Mouse (Mus musculus): Measurements from ENCODE around the gene Prss34.

The Prss34 gene

DNA sequence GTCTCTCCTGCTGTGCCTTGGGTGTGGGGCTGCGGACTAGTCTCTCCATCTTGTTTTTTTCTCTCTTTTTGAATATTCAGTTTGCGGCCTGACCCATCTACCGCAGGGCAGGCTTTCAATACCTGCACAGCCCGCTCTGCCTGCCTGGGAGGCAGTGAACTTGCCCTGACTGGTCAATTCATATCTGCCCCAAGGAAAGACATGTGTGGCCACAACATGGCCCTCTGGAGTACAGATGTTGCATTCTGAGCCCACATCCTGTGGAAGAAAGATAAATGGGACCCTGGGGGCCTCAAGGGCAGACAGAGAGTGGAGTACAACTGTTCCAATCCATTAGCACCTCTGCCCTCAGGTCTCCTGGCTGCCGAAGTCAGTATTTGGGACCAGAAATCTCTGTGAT, at the start of gene Prss34:
Gene Prss34, plus strand, starts transcription at position 301 of the 400 bp plus-strand sequence.
- DNase-seq (ENCODE audit: low spot score in 2 of 2), result no peak

GRCm38 (mm10) chr17:25250181-25250835, 47.9 kb upstream of the Prss34 start:
- DNase-seq (ENCODE audit: low spot score in 2 of 2), result no peak

- no peak for DNase-seq (ENCODE audit: low spot score in 2 of 2)
These were observed 45.6 kb upstream of the Prss34 start for GRCm38 (mm10) chr17:25252643-25253042.

- DNase-seq (ENCODE audit: low spot score in 2 of 2), result no peak
These were observed 44.4 kb upstream of the Prss34 start for GRCm38 (mm10) chr17:25253760-25254159.

DNA sequence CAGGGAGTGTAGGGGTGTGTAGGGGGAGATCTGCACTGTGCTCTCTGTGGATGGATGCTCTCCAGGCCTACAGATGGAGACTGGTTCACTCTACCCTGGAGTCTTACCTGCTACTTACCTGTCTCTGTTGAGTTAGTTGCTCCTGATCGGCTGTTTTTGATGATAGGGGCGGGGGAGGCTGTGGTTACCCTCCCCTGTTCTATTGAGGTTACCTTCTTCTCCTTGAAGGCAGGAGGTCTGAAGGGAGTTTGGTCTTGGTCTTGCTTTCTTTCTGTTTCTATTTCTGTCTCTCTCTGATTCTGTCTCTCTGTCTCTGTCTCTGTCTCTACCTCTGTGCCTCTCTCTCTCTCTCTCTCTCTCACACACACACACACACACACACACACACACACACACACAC, 43.1 kb upstream of the Prss34 start:
- DNase-seq (ENCODE audit: low spot score in 2 of 2), result no peak

- no peak for DNase-seq (ENCODE audit: low spot score in 2 of 2)
These were observed 41.9 kb upstream of the Prss34 start, which contains the start of gene Baiap3 for GRCm38 (mm10) chr17:25256140-25256754. Gene Baiap3 (minus strand): TSS chr17:25256364.

DNA sequence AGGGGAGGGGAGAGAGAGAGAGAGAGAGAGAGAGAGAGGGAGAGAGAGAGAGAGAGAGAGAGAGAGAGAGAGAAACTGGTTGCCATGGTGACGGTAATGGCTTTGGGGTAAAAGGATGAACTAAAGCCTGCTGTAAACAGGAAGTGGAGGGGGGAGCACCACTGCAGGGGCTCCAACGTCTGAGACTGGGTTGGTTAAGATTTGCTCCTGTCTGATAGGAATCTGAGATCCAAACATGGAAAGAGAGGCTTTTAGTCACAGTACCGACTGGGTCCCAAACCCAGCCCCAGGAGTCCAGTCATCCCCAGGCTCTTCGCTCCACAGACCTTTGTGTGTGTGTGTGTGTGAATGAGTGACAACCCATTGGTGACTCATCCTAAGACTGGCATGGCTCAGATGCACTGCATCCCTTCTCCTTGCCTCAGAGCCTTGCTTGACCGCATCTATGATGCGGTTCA, 40.4 kb upstream of the Prss34 start:
- DNase-seq (ENCODE audit: low spot score in 2 of 2), result no peak

DNA sequence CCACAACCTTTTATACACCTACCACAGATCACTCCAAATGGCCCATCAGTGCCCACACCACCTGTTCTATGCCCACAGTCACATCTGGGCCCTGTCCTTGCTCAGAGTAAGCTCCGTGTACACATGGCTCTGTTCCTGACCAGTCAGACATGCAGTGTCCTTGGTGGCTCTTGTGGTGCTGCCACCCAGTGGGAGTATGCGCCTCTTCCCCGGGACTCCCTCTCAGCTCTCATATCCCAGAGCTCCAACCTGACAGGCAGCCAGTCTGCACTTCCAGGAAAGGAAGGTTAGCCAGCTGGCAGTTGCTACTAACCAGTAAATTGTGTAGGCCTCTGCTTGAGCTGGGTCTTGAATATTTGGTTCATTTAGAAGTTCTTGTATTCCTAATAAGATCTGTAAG, 33.7 kb upstream of the Prss34 start:
- no peak for DNase-seq (ENCODE audit: low spot score in 2 of 2)

GRCm38 (mm10) chr17:25270795-25271335, 27.3 kb upstream of the Prss34 start:
- no peak for DNase-seq (ENCODE audit: low spot score in 2 of 2)

DNA sequence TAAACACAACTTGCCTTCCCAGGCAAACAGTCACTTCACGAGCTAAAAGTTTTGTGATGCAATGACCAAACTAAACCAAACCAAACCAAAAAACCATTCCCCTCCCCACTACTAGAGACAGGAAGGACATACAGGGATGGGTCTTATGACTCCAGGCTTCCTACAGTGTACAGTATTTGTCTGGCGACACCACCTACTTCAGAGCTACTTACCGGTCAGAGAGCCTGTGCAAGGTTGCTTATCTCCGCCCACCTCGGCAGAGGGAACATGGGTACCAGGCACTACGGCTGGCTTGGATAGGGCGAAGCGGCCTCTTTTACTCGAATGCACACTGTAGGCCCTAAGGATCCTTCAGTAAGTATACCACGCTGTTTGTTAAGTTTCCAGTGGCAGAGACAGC, 25.9 kb upstream of the Prss34 start:
- no peak for DNase-seq (ENCODE audit: low spot score in 2 of 2)

DNA sequence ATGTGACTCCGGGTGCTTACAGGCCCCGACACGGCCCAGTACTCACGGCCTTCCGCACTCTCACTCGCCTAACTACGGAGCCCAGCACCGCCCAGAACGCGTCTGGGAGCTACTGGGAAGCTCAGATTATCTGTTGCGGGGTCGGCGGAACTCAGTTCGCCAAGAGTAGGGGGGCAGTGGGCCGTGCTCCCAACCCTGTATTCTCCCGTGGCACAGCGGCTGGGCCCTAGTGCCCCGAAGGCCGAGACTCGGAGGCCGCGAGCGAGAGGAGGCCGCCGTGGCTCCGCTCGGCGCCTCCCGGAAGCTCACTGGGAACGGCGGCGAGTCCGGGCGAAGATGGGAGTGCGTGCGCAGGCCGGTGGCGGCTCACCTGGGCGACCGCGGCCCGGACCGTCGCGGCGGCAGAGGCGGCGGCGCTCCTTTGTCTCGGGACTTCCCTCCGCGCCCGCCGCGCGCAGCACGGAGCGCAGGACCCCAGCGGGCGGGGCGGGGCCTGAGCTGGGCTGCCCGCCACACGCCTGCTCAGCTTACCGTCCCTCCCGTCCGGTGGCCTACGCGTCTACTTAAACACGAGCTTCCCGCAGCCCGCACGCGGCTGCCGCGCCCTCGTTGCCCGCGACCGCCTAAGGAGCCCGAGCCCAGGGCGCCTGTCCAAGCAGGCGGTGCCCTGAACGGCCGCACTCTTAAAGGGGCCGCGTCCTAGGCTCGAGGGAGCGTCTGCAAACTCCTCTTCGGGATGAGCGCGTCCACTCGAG, 25.1 kb upstream of the Prss34 start:
- DNase-seq (ENCODE audit: low spot score in 2 of 2), result peak; percentile 88 to 89

DNA sequence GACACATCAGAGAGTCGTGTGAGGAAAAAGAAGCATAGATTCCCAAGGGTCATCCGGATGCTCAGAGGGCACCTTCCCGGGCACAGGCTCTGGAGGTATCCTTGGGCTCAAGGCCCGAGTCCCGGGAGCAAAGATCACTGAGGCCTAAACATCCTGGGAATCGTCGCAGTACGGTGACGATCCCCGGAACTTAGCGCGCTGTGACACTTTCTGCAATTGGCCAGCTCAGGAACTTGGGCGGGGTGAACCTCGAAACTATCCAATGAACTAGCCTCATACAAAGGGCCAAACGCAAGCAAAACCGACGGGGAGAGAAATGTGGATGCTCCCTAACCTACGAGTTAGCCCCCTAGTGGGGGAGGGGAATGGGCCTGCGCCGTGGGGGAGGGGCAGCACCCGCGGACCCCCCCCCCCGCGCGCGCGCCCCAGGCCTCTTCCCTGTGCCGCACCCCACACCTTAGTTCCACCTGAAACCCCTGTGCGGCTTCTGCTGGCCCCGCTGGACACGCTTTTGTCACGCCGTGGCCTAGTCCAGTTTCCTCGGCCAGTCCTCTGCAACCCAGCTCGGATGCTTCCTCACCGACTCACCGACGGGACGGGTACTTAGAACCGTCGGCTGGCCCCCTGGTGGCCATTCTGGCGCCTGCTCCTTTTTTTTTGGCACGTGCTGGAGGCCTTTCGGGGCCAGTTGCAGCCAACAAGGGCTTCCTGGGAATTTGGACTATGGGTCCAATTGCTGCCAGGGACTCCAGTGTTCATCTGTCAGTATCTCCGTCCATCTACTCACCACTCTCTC, 24.3 kb upstream of the Prss34 start:
- peak; percentile 93 to 97 for DNase-seq (ENCODE audit: low spot score in 2 of 2)

- no peak for DNase-seq (ENCODE audit: low spot score in 2 of 2)
These were observed 23.4 kb upstream of the Prss34 start, which contains the start of gene Ube2i for GRCm38 (mm10) chr17:25274571-25275346. Gene Ube2i (minus strand): TSS chr17:25274622.

GRCm38 (mm10) chr17:25275833-25276232, 22.4 kb upstream of the Prss34 start:
- DNase-seq (ENCODE audit: low spot score in 2 of 2), result no peak

GRCm38 (mm10) chr17:25282133-25282532, 16.1 kb upstream of the Prss34 start:
- peak; percentile 35 to 61 for DNase-seq (ENCODE audit: low spot score in 2 of 2)

GRCm38 (mm10) chr17:25285033-25285432, 13.2 kb upstream of the Prss34 start:
- peak; percentile 55 to 63 for DNase-seq (ENCODE audit: low spot score in 2 of 2)

GRCm38 (mm10) chr17:25288842-25289241, 9.4 kb upstream of the Prss34 start:
- DNase-seq (ENCODE audit: low spot score in 2 of 2), result peak in 1 of 2 experiments; percentile 38

DNA sequence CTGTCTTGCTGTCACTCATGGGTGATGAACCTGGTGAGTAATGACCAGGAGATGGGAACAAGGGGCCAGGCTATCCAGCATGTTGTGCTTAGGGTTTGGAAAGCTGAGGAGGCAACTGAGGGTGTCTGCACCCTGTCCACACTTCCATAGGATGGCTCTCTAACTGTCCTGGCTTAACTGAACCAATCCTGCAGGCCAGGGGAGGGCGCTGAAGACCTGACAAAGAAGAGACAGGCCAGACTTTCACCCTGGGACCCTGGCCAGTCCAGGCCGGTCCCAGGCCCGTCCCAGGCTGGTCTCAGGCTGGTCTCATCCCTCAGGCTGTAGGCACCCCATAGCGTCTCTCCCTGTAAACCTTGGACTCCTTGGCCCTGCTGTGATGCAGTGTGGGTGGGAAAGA, 7.8 kb upstream of the Prss34 start:
- DNase-seq (ENCODE audit: low spot score in 2 of 2), result no peak

DNA sequence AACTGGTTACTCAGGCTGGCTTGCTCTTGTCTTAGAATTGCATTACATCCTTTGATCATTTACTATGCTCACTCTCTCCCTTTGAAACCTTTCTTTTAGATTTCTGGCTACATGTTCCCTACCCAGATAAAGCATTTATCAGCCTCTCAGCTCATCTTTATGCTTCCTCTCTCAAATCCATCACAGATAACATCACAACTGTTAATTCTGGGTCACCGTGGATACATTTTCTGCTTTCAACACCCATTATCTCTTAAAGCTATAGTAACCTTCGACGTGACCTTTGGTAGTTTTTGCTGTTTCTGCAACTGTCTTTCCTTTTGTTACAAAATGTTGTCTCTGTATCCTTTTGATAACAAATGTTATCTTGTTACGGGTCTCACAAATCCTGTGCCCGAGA, 4.7 kb upstream of the Prss34 start:
- DNase-seq (ENCODE audit: low spot score in 2 of 2), result no peak

DNA sequence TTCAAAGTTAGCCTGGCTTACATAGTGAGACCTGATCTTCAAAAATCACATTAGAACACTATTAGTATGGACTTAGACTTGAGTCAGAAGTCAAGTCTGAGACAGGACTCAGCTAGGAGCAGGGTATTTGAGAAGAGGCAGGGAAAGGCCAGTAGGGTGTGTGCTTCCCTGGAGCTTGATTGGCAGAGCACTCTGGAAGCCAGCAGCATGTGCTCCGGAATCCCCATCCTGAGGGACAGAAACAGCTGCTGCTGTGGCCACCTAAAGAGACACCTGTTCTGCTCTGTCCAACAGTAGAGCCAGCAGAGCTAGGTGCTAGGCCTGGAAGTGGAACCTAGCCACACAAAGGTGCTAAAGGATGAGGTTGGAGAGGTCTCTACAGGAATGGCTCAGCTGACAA, 4.1 kb upstream of the Prss34 start:
- no peak for DNase-seq (ENCODE audit: low spot score in 2 of 2)

- DNase-seq (ENCODE audit: low spot score in 2 of 2), result no peak
These were observed 10.2 kb downstream of the Prss34 start, which contains the start of gene Prss28 for GRCm38 (mm10) chr17:25308346-25308745. Gene Prss28 (plus strand): TSS chr17:25308646.

All from urinary bladder, postnatal 36 days (tissue).